Mouse (Mus musculus) CH12.LX (cell line): ENCODE data around the gene Gm12216.
A peak's percentile ranks its signal among the peaks of the same experiment; 100 is the strongest.

Source experiments
- BHLHE40 ChIP-seq: IDR thresholded peaks from 2 replicates; pipeline ENCODE4 v1.6.1; 2011; ENCODE audit warnings: mild to moderate bottlenecking, low read depth, low read length, improper control_type of control experiment
- CHD2 ChIP-seq: IDR thresholded peaks from 2 replicates; pipeline ENCODE4 v1.6.1; 2011; ENCODE audit warnings: low read length, improper control_type of control experiment
- CTCF ChIP-seq, 2 experiments: IDR thresholded peaks in 1 of 2; conservative IDR thresholded peaks in 1 of 2; 2 replicates each; pipeline ENCODE4 v1.5.1; 2011 to 2012; ENCODE audit warnings: low read depth in 2 of 2, low read length in 2 of 2, improper control_type of control experiment in 1 of 2, inconsistent platforms in 1 of 2, mild to moderate bottlenecking in 1 of 2, moderate library complexity in 1 of 2
- E2F4 ChIP-seq: IDR thresholded peaks from 2 replicates; pipeline ENCODE4 v1.6.1; 2011; ENCODE audit warnings: low read depth, low read length, improper control_type of control experiment; ENCODE audit not compliant: insufficient replicate concordance
- EP300 ChIP-seq: IDR thresholded peaks from 2 replicates; pipeline ENCODE4 v1.6.1; 2011; ENCODE audit warnings: low read length, improper control_type of control experiment
- ETS1 ChIP-seq: conservative IDR thresholded peaks from 2 replicates; pipeline ENCODE4 v1.6.1; 2012; ENCODE audit warnings: low read depth, mild to moderate bottlenecking, inconsistent platforms, low read length, improper control_type of control experiment, moderate library complexity
- IRF4 ChIP-seq: IDR thresholded peaks from 2 replicates; pipeline ENCODE4 v1.6.1; 2014; ENCODE audit warnings: low read depth, mild to moderate bottlenecking, inconsistent platforms, low read length, improper control_type of control experiment
- SIN3A ChIP-seq: IDR thresholded peaks from 2 replicates; pipeline ENCODE4 v1.6.1; 2012; ENCODE audit warnings: low read length, improper control_type of control experiment, inconsistent platforms
- SMC3 ChIP-seq: IDR thresholded peaks from 2 replicates; pipeline ENCODE4 v1.6.1; 2011; ENCODE audit warnings: low read depth, low read length, improper control_type of control experiment
- TBP ChIP-seq: conservative IDR thresholded peaks from 2 replicates; pipeline ENCODE4 v1.6.1; 2011; ENCODE audit warnings: low read depth, low read length, improper control_type of control experiment
- TCF12 ChIP-seq: IDR thresholded peaks from 2 replicates; pipeline ENCODE4 v1.6.1; 2014; ENCODE audit warnings: low read depth, mild to moderate bottlenecking, inconsistent platforms, low read length, improper control_type of control experiment
- USF1 ChIP-seq: IDR thresholded peaks from 2 replicates; pipeline ENCODE4 v1.6.1; 2014; ENCODE audit warnings: low read depth, mild to moderate bottlenecking, inconsistent platforms, low read length, improper control_type of control experiment
- USF2 ChIP-seq: conservative IDR thresholded peaks from 2 replicates; pipeline ENCODE4 v1.6.1; 2011; ENCODE audit warnings: low read depth, low read length, improper control_type of control experiment
- ZNF384 ChIP-seq: IDR thresholded peaks from 2 replicates; pipeline ENCODE4 v1.6.1; 2012; ENCODE audit warnings: low read depth, low read length, improper control_type of control experiment, inconsistent platforms

GRCm38 (mm10) chr11:53772536-53772935, 86.5 kb downstream of the Gm12216 start:
- no peak for TF ChIP-seq ZNF384
- no peak for TF ChIP-seq TCF12
- TF ChIP-seq IRF4 = peak; percentile 16; the same call in 1 of the 2 replicates
- peak in 1 of 2 experiments; percentile 16; a peak in 2 of 4 replicates for TF ChIP-seq CTCF (conservative IDR thresholded peaks at IDR 0.05 in 1 of 2, IDR thresholded peaks at IDR 0.05 in 1 of 2; ENCODE audit: low read depth in 2 of 2, low read length in 2 of 2)
- TF ChIP-seq EP300 = peak; percentile 62
- TF ChIP-seq ETS1 = no peak
- no peak for TF ChIP-seq USF1
- peak; percentile 9; the same call in 1 of the 2 replicates for TF ChIP-seq SMC3
- TF ChIP-seq SIN3A = no peak
- TF ChIP-seq CHD2 = no peak; the same call in 1 of the 2 replicates
- no peak for TF ChIP-seq E2F4
- TF ChIP-seq USF2 = no peak
- no peak for TF ChIP-seq BHLHE40
- TF ChIP-seq TBP = no peak
